Mouse (Mus musculus) stomach, postnatal 0 days (tissue): ENCODE measurements at regions not wholly inside any gene's neighbourhood (a gene's known extent, or its start where the extent isn't known, plus 50 kb on each side); places are given as distances from the start of the nearest gene placed in this dataset.

ENCODE experiments used
- ATAC-seq: fragments of 200-750 bp; cut with Nextera tagmentation; 2 replicates; pipeline ENCODE4 v1.8.0; 2017; ENCODE audit not compliant: low FRiP score, low TSS enrichment
- DNase-seq: peaks from one replicate; pipeline ENCODE4 v3.0.0-alpha.2; 2016; ENCODE audit warnings: low spot score
- H3K27ac ChIP-seq: fragments of 300-500 bp; sonication (generic); replicated peaks from 2 replicates; pipeline ENCODE4 v1.5.1; 2014; ENCODE audit warnings: mild to moderate bottlenecking, control low read depth
- H3K27me3 ChIP-seq: fragments of 300-500 bp; sonication (generic); 2 replicates; pipeline ENCODE4 v1.6.1; 2014; ENCODE audit warnings: low read length; ENCODE audit not compliant: control insufficient read depth, insufficient read depth
- H3K36me3 ChIP-seq: fragments of 300-500 bp; sonication (generic); 2 replicates; pipeline ENCODE4 v1.6.1; 2014; ENCODE audit warnings: low read length, mixed read lengths; ENCODE audit not compliant: control insufficient read depth, insufficient read depth
- H3K4me1 ChIP-seq: fragments of 300-500 bp; sonication (generic); replicated peaks from 2 replicates; pipeline ENCODE4 v1.6.1; 2014; ENCODE audit warnings: antibody characterized with exemption; ENCODE audit not compliant: control insufficient read depth, insufficient read depth
- H3K4me2 ChIP-seq: fragments of 300-500 bp; sonication (generic); replicated peaks from 2 replicates; pipeline ENCODE4 v1.6.1; 2014; ENCODE audit warnings: low read depth, mild to moderate bottlenecking, control low read depth, moderate library complexity
- H3K4me3 ChIP-seq: fragments of 300-500 bp; sonication (generic); 2 replicates; pipeline ENCODE4 v1.5.1; 2014; ENCODE audit warnings: low read depth, low read length, control low read depth
- H3K9ac ChIP-seq: fragments of 300-500 bp; sonication (generic); 2 replicates; pipeline ENCODE4 v1.6.1; 2014; ENCODE audit warnings: mild to moderate bottlenecking, low read length, control low read depth, mixed read lengths
- H3K9me3 ChIP-seq: fragments of 300-500 bp; sonication (generic); 2 replicates; pipeline ENCODE4 v1.6.1; 2016; ENCODE audit warnings: low read length; ENCODE audit not compliant: control insufficient read depth
- CTCF ChIP-seq: IDR thresholded peaks from 2 replicates; pipeline ENCODE4 v1.5.1; 2016; ENCODE audit warnings: antibody characterized with exemption, low read depth, mild to moderate bottlenecking, moderate library complexity
- EP300 ChIP-seq: optimal IDR thresholded peaks from 2 replicates; pipeline ENCODE3; 2016; ENCODE audit warnings: antibody characterized with exemption
- WGBS: fragments of 180-500 bp; shearing (Covaris S2); extraction: QIAGEN DNeasy Blood & Tissue Kit; methylation state at CpG from one replicate; pipeline ENCODE4 v1.1.7; 2014; 5-methylcytosine and 5-hydroxymethylcytosine counted together

GRCm38 (mm10) chr6:31313869-31314470, 84.6 kb upstream of the Mkln1 start:
- no peak for ATAC-seq

GRCm38 (mm10) chr6:31317741-31318225, 80.8 kb upstream of the Mkln1 start:
- ATAC-seq (no peak), DNase-seq (no peak)
- Histone ChIP-seq H3K9ac (no peak overlapping the region), H3K4me3 (peak overlapping the region; percentile 22), H3K4me1 (peaks cover 4% of the 10 kb centered on the region; the same call in 1 of the 2 replicates), H3K27ac (no peak overlapping the region; the same call in 1 of the 2 replicates), H3K9me3 (no peaks in the 10 kb centered on the region), H3K36me3 (no peaks in the 10 kb centered on the region), H3K27me3 (no peaks in the 10 kb centered on the region), H3K4me2 (peak overlapping the region; percentile 48)
- 3% methylated on average over 12 of the region's 12 CpGs for WGBS
- TF ChIP-seq EP300 = no peak
- no peak for TF ChIP-seq CTCF

More at GRCm38 (mm10) chr6:31313869-31314470, 84.6 kb upstream of the Mkln1 start:
- Histone ChIP-seq H3K4me3 (no peak overlapping the region), H3K4me1 (no peaks in the 10 kb centered on the region), H3K4me2 (no peak overlapping the region), H3K27me3 (no peaks in the 10 kb centered on the region), H3K9ac (no peak overlapping the region), H3K9me3 (no peaks in the 10 kb centered on the region), H3K27ac (no peak overlapping the region), H3K36me3 (no peaks in the 10 kb centered on the region)
- DNase-seq = no peak
- 53% methylated on average over 5 of the region's 5 CpGs for WGBS
- TF ChIP-seq CTCF (no peak), EP300 (no peak)

DNA sequence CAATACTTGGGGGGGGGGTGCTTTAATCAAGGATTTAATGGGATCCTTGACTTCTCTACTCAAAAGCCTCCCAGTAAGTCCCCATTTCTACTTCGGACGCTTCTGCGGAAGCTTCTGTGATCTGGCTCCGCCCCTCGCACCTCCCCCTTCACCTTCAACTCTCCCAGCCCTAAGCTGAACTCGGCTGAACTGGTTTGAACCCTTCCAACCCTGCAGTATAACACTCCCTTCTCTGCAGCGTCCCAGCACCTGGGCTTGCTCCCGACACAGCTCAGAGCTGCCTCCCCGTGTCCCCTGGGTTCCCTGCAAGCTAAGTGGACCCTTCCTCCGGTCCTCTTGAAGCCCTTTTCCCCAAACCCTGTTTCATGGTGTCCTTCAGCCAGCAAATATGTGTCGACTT, 80.0 kb upstream of the Mkln1 start:
- Histone ChIP-seq H3K9ac (no peak overlapping the region), H3K4me1 (peaks cover 4% of the 10 kb centered on the region; the same call in 1 of the 2 replicates), H3K4me3 (no peak overlapping the region), H3K9me3 (no peaks in the 10 kb centered on the region), H3K4me2 (peak overlapping the region; percentile 48), H3K27ac (no peak overlapping the region), H3K27me3 (no peaks in the 10 kb centered on the region), H3K36me3 (no peaks in the 10 kb centered on the region)
- DNase-seq (peak; percentile 77), ATAC-seq (peak; percentile 93)
- TF ChIP-seq CTCF = peak; percentile 60
- TF ChIP-seq EP300 = no peak
- 6% methylated on average over 11 of the region's 11 CpGs for WGBS

GRCm38 (mm10) chr6:31319431-31319830, 79.1 kb upstream of the Mkln1 start:
- no peaks in the 10 kb centered on the region for H3K9me3 ChIP-seq
- DNase-seq = no peak
- H3K4me2 ChIP-seq = no peak overlapping the region
- no peaks in the 10 kb centered on the region for H3K27me3 ChIP-seq
- no peak overlapping the region for H3K4me3 ChIP-seq
- H3K36me3 ChIP-seq = no peaks in the 10 kb centered on the region
- no peak overlapping the region for H3K27ac ChIP-seq
- TF ChIP-seq EP300 (no peak), CTCF (no peak)
- WGBS = 81% methylated on average over 2 of the region's 2 CpGs
- peaks cover 4% of the 10 kb centered on the region; the same call in 1 of the 2 replicates for H3K4me1 ChIP-seq
- no peak for ATAC-seq
- H3K9ac ChIP-seq = no peak overlapping the region

GRCm38 (mm10) chr6:31320141-31320830, 78.2 kb upstream of the Mkln1 start:
- no peak overlapping the region for H3K9ac ChIP-seq
- peaks cover 4% of the 10 kb centered on the region; the same call in 1 of the 2 replicates for H3K4me1 ChIP-seq
- H3K4me2 ChIP-seq = no peak overlapping the region
- no peak overlapping the region for H3K27ac ChIP-seq
- H3K4me3 ChIP-seq = no peak overlapping the region
- TF ChIP-seq CTCF = no peak
- TF ChIP-seq EP300 = no peak
- H3K27me3 ChIP-seq = no peaks in the 10 kb centered on the region
- ATAC-seq (no peak), DNase-seq (no peak)
- H3K9me3 ChIP-seq = no peaks in the 10 kb centered on the region
- 65% methylated on average over 3 of the region's 3 CpGs for WGBS
- H3K36me3 ChIP-seq = no peaks in the 10 kb centered on the region
